Mouse (Mus musculus) forebrain, embryonic 11.5 days (tissue): Measurements from ENCODE around the gene Rpl22l1. TPM values are rescaled to one million over a fixed set of nuclear protein-coding genes. Genes with fewer than 3 reads are reported as not detected.

Source experiments
- ATAC-seq: fragments of 200-750 bp; cut with Nextera tagmentation; replicated peaks from 2 replicates; pipeline ENCODE4 v1.8.0; 2017; ENCODE audit warnings: moderate TSS enrichment; ENCODE audit not compliant: low FRiP score
- DNase-seq: peaks from one replicate; pipeline ENCODE4 v3.0.0-alpha.2; 2017; ENCODE audit warnings: low spot score
- H3K27ac ChIP-seq: fragments of 300-500 bp; sonication (generic); 2 replicates; pipeline ENCODE4 v1.5.1; 2014; ENCODE audit warnings: low read depth, low read length
- H3K27me3 ChIP-seq: fragments of 300-500 bp; sonication (generic); 2 replicates; pipeline ENCODE4 v1.6.1; 2014; ENCODE audit warnings: mild to moderate bottlenecking, low read length, mixed read lengths; ENCODE audit not compliant: control insufficient read depth, insufficient read depth
- H3K36me3 ChIP-seq: fragments of 300-500 bp; sonication (generic); 2 replicates; pipeline ENCODE4 v1.6.1; 2014; ENCODE audit warnings: mild to moderate bottlenecking, low read length, moderate library complexity, mixed read lengths; ENCODE audit not compliant: control insufficient read depth, insufficient read depth
- H3K4me1 ChIP-seq: fragments of 300-500 bp; sonication (generic); replicated peaks from 2 replicates; pipeline ENCODE4 v1.6.1; 2014; ENCODE audit warnings: low read length, mixed read lengths; ENCODE audit not compliant: control insufficient read depth, insufficient read depth
- H3K4me2 ChIP-seq: fragments of 300-500 bp; sonication (generic); 2 replicates; pipeline ENCODE4 v1.6.1; 2014; ENCODE audit warnings: low read depth, mild to moderate bottlenecking, low read length, moderate library complexity, mixed read lengths; ENCODE audit not compliant: severe bottlenecking
- H3K4me3 ChIP-seq: fragments of 300-500 bp; sonication (generic); 2 replicates; pipeline ENCODE4 v1.5.1; 2014; ENCODE audit warnings: low read depth, low read length
- H3K9ac ChIP-seq: fragments of 300-500 bp; sonication (generic); 2 replicates; pipeline ENCODE4 v1.6.1; 2014; ENCODE audit warnings: low read length
- H3K9me3 ChIP-seq: fragments of 300-500 bp; sonication (generic); 2 replicates; pipeline ENCODE4 v1.6.1; 2016; ENCODE audit warnings: low read length, mixed read lengths; ENCODE audit not compliant: control insufficient read depth
- WGBS: fragments of 180-500 bp; shearing (Covaris S2); extraction: QIAGEN DNeasy Blood & Tissue Kit; methylation state at CpG from one replicate; pipeline ENCODE4 v1.1.7; 2014; 5-methylcytosine and 5-hydroxymethylcytosine counted together
- polyA plus RNA-seq: library from polyadenylated mRNA; unstranded; fragments of >200 nt; fragmentation: Nextera tagmentation; extraction: Ambion mirVana; gene quantifications from 2 replicates; pipeline ENCODE4 v1.2.1, GENCODE M21; 2014

The Rpl22l1 gene
- polyA plus RNA-seq, 1 experiment from 2014 or later: 379 TPM

DNA sequence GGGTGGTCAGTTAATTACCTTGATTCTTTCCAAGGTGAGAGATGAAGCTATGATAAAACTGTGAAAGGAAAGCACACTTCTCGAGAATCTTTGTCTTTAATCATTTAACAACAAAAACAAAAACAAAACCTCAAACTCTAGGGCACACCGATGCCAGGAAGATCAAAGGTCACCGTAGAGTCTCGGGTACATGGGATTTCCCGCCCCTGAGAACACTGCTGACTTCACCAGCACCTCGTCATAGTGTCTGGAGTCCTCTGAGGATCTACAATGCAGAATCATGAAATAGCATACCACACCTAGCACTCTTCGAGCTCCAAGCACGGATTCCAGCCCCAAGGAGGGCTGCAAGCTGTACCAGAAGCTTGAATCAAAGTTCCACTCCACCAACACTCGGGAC, 24.7 kb upstream of the Rpl22l1 start:
- peak overlapping the region; percentile 76; the same call in 1 of the 2 replicates for H3K4me3 ChIP-seq
- 73% methylated on average over 9 of the region's 9 CpGs for WGBS
- ATAC-seq: peak; percentile 16; the same call in 1 of the 2 replicates
- H3K9ac ChIP-seq: no peak overlapping the region
- H3K9me3 ChIP-seq: no peaks in the 10 kb centered on the region
- H3K4me1 ChIP-seq: no peaks in the 10 kb centered on the region
- no peak for DNase-seq
- peaks cover 2% of the 10 kb centered on the region; the same call in 1 of the 2 replicates for H3K27me3 ChIP-seq
- no peak overlapping the region for H3K27ac ChIP-seq
- peak overlapping the region; percentile 96; the same call in 1 of the 2 replicates for H3K4me2 ChIP-seq
- H3K36me3 ChIP-seq: no peaks in the 10 kb centered on the region

DNA sequence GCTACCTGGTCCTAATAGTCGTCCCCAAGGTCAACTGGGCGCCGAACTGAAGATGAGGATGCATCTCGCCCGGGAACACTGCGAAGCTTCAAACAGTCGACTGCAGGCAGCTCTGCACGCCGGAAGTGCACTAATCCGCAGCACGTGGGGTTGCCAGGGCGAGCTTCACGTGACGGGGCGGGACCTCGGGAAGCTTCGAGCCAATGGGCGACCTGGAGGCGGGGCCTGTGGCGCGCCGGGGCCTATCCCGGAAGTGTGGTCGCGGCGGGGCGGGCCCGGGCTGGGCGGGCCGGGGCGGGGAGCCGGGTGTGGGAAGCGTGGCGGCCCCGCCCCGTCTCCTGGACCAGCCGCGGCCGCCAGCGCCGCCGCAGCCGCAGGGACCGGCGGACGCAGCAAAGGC, 24.2 kb upstream of the Rpl22l1 start, which contains the start of gene Eif5a2:
TSS of gene Eif5a2 (plus strand) at position 283 of the 400 bp plus-strand sequence.
- H3K27ac ChIP-seq: no peak within 1 kb of the TSS
- peaks cover 2% of the 10 kb centered on the region; the same call in 1 of the 2 replicates for H3K27me3 ChIP-seq
- H3K4me1 ChIP-seq: no peaks in the 10 kb centered on the region
- ATAC-seq (peak; percentile 99), DNase-seq (peak; percentile 97)
- no peaks in the 10 kb centered on the region for H3K36me3 ChIP-seq
- 3% methylated on average over 40 of the region's 46 CpGs for WGBS
- H3K9me3 ChIP-seq: no peaks in the 10 kb centered on the region
- H3K9ac ChIP-seq: peak within 1 kb of the TSS; percentile 73
- H3K4me2 ChIP-seq: peak within 1 kb of the TSS; percentile 96
- peak within 1 kb of the TSS; percentile 76 for H3K4me3 ChIP-seq

DNA sequence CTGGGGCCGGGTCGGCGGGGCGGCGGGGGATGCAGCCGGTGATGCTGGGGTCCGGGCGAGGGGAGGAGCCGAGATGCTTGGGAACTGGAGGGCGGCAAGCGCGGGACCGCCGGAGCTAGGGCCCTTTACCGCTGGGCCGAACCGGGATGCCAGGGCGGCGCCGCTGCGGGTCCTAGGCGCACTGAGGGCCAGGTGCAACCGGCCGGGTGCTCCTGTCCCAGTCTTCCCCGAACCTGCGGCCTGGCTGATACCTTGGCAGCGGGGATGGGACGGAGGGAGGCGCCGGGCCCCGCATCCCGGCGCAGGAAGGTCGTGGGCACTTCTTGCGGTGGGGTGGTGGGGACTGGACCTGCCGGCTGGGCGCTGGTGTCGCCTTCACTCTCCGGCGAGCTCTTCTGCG, 23.8 kb upstream of the Rpl22l1 start:
- ATAC-seq (no peak; the same call in 1 of the 2 replicates), DNase-seq (no peak)
- H3K36me3 ChIP-seq: no peaks in the 10 kb centered on the region
- H3K4me1 ChIP-seq: no peaks in the 10 kb centered on the region
- no peak overlapping the region for H3K27ac ChIP-seq
- H3K4me3 ChIP-seq: peak overlapping the region; percentile 76
- peaks cover 2% of the 10 kb centered on the region; the same call in 1 of the 2 replicates for H3K27me3 ChIP-seq
- H3K9ac ChIP-seq: peak overlapping the region; percentile 73
- under 1% methylated on average over 39 of the region's 41 CpGs for WGBS
- H3K9me3 ChIP-seq: no peaks in the 10 kb centered on the region
- peak overlapping the region; percentile 96 for H3K4me2 ChIP-seq

DNA sequence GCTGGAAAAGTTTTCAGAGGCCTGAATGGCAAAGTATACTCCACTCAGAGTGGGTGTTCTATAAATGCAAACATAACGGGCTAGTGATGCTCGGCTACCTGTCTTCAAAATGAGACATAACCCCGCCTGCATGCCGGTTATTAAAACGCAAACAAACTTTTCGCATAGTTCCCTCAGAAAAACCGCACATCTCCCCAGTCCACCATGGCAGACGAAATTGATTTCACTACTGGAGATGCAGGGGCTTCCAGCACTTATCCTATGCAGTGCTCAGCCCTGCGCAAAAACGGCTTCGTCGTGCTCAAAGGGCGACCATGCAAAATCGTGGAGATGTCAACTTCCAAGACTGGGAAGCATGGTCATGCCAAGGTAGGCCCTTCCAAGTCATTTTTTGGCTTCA, 23.4 kb upstream of the Rpl22l1 start:
- Histone ChIP-seq H3K4me3 (peak overlapping the region; percentile 76), H3K27ac (no peak overlapping the region), H3K36me3 (no peaks in the 10 kb centered on the region), H3K27me3 (peaks cover 2% of the 10 kb centered on the region; the same call in 1 of the 2 replicates), H3K9me3 (no peaks in the 10 kb centered on the region), H3K9ac (peak overlapping the region; percentile 73), H3K4me1 (no peaks in the 10 kb centered on the region), H3K4me2 (peak overlapping the region; percentile 96)
- WGBS: 19% methylated on average over 14 of the region's 14 CpGs
- DNase-seq (no peak), ATAC-seq (no peak)

DNA sequence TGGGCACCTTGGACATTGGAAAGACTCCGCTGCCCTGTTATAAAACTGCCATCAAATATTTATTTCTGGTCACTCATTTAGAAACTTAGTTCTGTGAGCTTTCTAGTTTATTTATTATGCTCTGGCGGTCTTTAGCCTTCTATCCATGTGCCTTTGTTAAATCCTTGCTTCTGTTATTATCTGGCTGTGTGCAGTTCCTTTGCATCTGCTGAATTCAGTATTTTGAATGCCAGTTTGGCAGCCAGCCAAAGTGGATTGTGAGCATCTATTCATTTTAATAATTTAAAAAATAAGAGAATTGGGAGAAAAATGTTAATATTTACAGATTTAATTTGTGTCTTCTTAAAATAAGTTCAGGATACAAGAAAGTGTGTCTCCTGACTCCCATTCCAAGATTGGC, 21.1 kb upstream of the Rpl22l1 start:
- Histone ChIP-seq H3K4me2 (no peak overlapping the region), H3K9me3 (no peaks in the 10 kb centered on the region), H3K4me3 (no peak overlapping the region), H3K27ac (no peak overlapping the region), H3K27me3 (peaks cover 2% of the 10 kb centered on the region; the same call in 1 of the 2 replicates), H3K9ac (no peak overlapping the region), H3K4me1 (no peaks in the 10 kb centered on the region), H3K36me3 (no peaks in the 10 kb centered on the region)
- no peak for DNase-seq
- no peak for ATAC-seq
- 78% methylated on average over 2 of the region's 2 CpGs for WGBS

DNA sequence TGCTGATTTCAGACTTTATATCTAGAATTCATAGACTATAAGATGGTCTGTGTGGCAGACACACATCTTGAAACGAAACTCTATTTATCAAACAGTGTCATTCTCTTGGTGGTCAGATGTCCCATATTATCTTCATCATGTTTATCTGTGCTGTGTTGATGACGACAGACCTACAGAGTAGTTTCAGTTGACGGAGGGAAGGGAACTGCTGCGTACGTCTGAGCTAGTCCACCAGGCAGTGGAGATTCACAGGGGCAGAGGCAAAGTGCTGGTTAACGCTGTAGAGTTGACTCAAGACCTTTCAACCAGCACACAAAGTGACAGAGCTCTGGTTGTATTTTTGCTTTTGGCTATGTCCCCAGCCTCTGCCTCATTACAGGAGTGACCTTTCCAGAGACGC, 10.4 kb upstream of the Rpl22l1 start:
- no peaks in the 10 kb centered on the region for H3K4me1 ChIP-seq
- H3K36me3 ChIP-seq: no peaks in the 10 kb centered on the region
- no peak overlapping the region for H3K4me3 ChIP-seq
- 92% methylated on average over 7 of the region's 7 CpGs for WGBS
- DNase-seq (no peak), ATAC-seq (no peak)
- no peaks in the 10 kb centered on the region for H3K9me3 ChIP-seq
- no peak overlapping the region for H3K27ac ChIP-seq
- no peak overlapping the region for H3K4me2 ChIP-seq
- no peak overlapping the region for H3K9ac ChIP-seq
- no peaks in the 10 kb centered on the region for H3K27me3 ChIP-seq

DNA sequence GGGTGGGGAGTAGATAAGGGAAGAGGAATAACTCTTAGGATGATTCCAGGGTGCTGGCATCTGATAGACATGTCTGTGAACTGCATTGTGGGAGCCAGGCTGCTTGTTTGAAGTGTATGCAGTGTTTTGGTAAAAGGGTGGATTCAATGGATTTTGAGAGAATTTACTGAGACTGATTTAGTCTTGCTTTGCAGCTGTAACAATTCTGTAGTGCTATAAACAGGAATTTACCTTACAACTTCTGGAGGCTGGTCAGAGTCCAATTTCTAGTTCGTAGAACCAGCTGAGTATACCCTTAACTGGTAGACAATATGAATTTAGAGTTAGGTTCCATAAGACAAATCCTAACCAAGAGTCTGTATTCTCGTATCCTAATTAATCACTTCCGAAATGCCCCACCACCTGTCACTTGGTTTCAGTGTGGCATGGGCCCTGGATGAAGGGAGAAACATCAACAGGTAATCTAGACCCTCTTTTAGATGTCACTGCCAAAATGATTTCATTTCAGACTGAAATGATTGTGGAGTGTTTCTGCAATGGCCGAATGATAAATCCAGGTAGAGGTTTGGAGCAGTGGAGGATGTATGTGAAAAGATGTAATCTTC, 2.9 kb downstream of the Rpl22l1 start:
- H3K27me3 ChIP-seq: no peaks in the 10 kb centered on the region
- no peak for ATAC-seq
- H3K4me3 ChIP-seq: no peak overlapping the region
- no peak overlapping the region for H3K9ac ChIP-seq
- H3K27ac ChIP-seq: no peak overlapping the region
- H3K4me2 ChIP-seq: no peak overlapping the region
- no peaks in the 10 kb centered on the region for H3K9me3 ChIP-seq
- no peaks in the 10 kb centered on the region for H3K36me3 ChIP-seq
- H3K4me1 ChIP-seq: 0 out of 2 replicates have a peak, but pooled peaks cover 2% of the 10 kb centered on the region
- 89% methylated on average over 4 of the region's 4 CpGs for WGBS
- DNase-seq: no peak

DNA sequence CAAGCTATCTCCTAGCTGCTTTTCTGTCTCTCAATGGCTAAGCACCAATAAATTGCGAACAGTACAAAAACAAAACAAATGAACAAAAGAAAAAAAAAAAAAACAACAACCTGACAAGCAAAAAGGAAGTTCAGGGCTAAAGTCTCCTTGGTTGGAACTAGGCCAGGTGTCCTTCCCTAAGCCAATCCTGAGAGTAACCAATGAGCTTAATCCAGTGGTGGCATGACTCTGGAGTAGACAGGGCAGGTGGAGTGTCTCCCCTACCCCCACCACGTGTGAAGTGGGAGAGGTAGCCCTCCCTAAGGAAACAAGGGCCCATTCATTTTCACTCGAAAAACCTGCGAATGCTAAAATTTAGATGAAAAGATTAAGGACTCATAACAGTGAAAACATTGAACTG, 6.2 kb downstream of the Rpl22l1 start:
- no peaks in the 10 kb centered on the region for H3K27me3 ChIP-seq
- WGBS: 73% methylated on average over 4 of the region's 4 CpGs
- no peak overlapping the region for H3K9ac ChIP-seq
- H3K4me1 ChIP-seq: 0 out of 2 replicates have a peak, but pooled peaks cover 2% of the 10 kb centered on the region
- DNase-seq (no peak), ATAC-seq (no peak)
- no peak overlapping the region for H3K4me3 ChIP-seq
- H3K9me3 ChIP-seq: no peaks in the 10 kb centered on the region
- no peaks in the 10 kb centered on the region for H3K36me3 ChIP-seq
- no peak overlapping the region for H3K4me2 ChIP-seq
- H3K27ac ChIP-seq: no peak overlapping the region

DNA sequence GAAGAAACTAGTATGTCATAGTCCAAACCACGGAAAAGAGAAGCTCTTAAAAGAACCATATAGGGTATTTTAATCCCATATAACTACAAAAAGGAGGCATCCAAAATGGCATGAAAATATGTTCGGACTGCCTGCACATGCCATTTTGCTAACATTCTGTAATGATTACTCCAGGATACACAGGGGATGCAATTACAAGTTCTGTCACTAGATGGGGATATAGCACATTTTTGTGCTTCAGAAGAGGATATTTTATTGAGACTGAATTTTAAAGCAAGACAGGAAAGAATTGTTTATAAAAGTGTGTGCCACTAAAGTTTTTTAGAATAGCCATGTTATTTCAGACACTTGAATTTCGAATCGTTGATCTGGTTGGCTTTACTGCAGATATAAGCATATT, 9.1 kb downstream of the Rpl22l1 start:
- Histone ChIP-seq H3K9me3 (no peaks in the 10 kb centered on the region), H3K4me2 (no peak overlapping the region), H3K27me3 (no peaks in the 10 kb centered on the region), H3K4me1 (no peaks in the 10 kb centered on the region), H3K4me3 (no peak overlapping the region), H3K27ac (no peak overlapping the region), H3K9ac (no peak overlapping the region), H3K36me3 (no peaks in the 10 kb centered on the region)
- ATAC-seq (no peak), DNase-seq (no peak)
- 14% methylated on average over 4 of the region's 4 CpGs for WGBS
